Mouse (Mus musculus): ENCODE results near the gene Gm28230.

The Gm28230 gene

DNA sequence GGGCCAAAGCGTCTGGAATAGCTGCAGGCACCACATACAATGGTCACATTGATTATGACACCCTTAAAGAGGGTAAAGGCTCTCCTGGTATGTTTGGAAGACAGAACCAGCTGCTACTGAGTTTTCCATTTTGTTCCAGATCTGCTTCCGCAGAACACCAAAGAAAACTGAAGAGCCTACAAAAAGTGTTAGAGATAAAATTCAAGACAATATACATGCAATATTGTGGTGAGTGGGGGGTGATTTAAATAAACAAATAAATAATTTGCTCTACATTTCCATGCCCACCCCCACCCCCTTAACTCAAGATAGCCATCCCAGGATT is 12.9 kb downstream of the Gm28230 start:
- DNase-seq (ENCODE audit: low read depth, low spot score) = no peak

DNA sequence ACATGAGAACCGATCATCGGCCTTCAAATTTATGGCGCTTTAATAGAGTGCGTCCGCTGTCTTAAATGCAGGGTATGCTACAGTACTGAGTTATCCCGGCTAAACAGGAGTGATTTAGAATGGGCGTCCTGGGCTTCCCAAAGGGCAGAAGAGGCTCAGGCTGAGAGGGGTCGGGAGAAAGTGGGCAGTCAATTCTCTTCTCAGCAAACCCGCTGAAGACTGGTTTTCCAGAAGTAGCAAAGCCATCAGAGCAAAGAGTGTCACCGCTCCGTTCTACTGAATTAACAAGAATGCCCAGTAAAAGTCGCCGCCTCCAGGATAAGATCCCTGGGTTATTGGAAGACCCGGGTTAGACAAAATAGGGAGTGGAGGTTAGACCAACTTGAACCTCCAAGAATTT is 13.3 kb downstream of the Gm28230 start:
- DNase-seq (ENCODE audit: low read depth, low spot score) = no peak

DNA sequence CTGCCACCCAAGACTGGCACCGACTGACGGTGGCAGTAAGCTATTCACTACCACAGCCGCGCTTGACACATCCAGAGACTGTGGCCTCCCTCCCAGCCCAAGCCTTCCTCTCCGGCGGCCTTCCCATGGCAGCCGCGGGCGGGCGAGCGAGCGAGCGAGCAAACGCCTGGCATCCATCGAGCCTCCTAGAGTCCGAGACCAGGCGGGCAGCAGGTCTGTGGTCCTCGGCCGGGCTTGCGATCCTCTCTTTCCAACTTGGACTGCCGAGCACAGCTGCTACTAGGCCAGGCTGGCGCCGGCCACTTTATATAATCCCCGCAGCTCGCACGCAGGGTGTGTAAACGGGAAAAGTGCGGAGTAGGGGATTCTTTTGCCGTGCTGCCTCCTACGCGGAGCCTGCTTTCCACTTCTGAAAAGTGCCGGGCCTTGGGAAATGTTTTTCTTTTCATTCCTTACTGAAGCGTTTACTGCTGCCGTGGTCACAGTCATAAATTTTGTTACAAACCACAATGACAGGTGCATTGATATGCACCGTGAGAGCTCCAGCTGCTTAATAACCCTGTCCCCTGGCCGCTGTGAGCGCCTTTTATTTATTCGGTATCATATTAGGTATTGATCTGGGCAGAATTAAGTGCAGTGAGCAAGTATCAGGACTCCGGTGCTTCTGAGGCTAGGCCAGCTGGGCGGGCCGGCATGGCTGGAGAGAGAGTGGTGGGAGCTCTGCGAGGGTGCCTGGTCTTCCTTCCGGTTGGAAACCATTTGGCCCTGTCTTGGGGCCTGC is 14.0 kb downstream of the Gm28230 start:
- DNase-seq (ENCODE audit: low read depth, low spot score) = no peak

DNA sequence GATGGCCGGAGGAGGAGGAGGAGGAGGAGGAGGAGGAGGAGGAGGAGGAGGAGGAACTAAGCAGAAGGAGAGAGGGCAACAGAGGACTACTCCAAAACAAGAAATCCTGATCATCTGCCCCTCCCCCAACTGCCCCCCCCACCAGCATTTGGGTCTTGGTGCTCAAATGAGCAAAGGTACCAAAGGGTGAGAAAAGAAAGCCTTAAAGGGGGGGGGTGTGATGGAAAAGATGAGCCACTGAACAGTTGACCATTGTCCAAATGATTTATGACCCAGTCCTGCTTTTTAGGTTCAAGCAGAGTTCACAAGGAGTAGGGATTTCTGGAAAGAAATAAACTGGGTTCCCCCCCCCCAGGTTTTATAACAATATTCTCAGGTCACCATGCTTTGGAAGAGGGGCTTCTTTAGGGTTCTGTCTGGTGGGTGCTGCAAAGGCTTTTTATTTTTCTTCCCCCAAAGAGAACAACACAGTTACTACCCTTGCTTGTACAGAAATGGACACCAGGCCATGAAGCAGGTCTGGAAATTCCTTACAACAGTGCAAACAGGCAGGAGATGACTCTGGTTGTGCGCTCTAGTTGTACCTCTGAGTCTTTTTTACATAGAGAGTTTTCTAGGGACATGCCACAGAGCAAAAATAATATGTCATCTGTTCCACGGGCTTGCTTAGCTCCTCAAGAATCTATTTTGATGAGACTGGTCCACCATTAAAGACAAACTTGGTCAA is 14.9 kb downstream of the Gm28230 start:
- DNase-seq (ENCODE audit: low read depth, low spot score) = no peak

DNA sequence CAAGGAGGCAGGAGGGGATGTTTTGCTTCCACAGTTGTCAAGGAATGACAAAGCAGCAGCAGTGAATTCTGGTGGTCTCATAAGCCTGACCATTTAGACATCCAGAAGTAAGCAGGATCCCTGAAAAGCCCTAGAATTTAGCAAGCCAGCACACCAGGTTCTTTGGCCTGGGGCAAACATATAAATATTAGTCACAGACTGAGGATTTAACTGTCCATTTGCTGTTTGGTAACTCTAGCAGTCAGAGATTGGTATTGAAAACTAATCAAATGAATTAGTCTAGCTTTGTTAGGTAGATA is 15.4 kb downstream of the Gm28230 start:
- no peak for DNase-seq (ENCODE audit: low read depth, low spot score)

DNA sequence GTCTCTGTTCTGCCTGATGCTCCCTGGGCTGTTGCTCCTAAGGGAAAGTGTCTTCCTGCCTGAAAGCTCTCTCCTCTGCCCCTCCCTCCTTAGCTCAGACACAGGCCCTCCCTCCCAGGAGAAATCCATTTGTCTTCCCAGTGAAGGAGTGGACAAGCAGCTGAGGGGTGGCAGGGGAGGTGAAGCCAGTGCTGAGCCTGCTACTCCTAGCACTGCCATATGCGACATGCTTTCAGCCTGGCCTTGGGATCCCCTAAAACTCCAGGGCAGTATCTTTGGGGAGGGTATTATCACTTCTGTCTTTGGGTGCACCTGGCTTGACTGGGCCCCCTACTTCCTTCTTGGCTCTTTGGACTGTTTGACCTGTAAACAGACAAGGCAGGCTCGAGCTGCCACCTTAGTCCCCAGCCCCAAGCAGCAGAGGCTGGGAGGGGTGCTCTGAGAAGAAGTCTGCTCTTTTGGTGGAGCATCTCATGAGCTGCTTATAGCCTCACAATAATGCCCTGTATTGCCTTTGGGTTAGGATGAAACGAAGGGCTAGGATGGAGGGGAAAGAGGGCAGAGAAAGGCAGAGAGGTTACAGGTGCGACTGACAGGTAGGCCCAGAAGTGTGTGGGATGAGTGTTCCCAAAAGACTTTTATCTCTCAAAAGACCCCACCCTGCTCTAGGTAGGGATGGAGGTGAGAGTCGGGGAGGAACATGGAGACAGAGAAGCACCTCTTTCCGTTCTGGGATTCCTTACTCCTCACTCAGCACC is 19.2 kb downstream of the Gm28230 start:
- DNase-seq (ENCODE audit: low read depth, low spot score) = no peak

DNA sequence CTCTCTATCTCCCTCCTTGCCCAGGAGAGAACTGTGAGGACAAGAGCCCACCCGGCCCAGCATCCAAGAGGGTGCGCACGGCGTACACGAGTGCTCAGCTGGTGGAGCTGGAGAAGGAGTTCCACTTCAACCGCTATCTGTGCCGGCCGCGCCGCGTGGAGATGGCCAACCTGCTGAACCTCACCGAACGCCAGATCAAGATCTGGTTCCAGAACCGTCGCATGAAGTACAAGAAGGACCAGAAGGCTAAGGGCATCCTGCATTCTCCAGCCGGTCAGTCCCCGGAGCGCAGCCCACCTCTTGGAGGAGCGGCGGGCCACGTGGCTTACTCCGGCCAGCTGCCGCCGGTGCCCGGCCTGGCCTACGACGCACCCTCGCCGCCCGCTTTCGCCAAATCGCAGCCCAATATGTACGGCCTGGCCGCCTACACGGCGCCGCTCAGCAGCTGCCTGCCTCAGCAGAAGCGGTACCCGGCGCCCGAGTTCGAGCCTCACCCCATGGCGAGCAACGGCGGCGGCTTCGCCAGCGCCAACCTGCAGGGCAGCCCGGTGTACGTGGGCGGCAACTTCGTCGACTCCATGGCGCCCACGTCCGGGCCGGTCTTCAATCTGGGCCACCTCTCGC is 19.9 kb downstream of the Gm28230 start:
- no peak for DNase-seq (ENCODE audit: low read depth, low spot score)

DNA sequence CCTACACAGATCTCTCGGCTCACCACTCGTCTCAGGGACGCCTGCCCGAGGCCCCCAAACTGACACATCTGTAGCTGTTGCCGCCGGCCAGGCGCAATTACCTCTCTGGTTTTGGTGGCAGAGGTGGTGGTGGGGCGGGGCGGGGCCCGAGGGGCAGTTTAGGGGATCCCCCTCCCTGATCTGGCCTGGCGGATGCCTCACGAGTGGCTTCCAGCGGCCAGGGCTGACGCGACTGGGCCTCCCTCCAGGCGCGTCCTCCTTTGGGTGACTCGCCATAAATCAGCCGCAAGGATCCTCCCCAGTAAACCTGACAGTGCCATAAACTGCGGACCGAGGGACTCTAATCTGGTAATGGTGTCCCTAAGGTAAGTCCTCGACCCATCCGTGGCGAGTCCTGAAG is 20.5 kb downstream of the Gm28230 start:
- DNase-seq (ENCODE audit: low read depth, low spot score) = no peak

DNA sequence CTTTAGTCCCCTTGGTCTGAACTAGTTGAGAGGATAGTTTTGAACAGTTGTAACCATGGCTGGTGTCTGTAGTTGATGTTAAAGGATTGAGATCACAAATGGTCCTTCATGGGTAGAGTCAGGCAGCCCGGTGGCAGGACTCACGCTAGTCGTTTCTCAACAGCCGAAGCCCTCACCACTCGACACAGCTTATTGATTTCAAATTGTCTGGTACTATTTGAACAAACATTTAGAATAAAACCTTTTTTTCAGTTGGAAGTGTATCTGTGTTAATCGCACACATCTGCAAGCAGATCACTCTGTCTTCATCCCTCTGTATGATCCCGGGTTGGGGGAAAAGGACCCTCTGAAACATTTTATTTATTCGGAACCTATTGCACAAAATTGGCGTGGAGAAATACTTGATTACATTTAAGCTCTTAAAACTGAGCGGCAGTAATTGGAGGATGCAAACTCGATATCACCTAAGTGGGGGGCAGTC is 21.2 kb downstream of the Gm28230 start:
- DNase-seq (ENCODE audit: low read depth, low spot score) = no peak

DNA sequence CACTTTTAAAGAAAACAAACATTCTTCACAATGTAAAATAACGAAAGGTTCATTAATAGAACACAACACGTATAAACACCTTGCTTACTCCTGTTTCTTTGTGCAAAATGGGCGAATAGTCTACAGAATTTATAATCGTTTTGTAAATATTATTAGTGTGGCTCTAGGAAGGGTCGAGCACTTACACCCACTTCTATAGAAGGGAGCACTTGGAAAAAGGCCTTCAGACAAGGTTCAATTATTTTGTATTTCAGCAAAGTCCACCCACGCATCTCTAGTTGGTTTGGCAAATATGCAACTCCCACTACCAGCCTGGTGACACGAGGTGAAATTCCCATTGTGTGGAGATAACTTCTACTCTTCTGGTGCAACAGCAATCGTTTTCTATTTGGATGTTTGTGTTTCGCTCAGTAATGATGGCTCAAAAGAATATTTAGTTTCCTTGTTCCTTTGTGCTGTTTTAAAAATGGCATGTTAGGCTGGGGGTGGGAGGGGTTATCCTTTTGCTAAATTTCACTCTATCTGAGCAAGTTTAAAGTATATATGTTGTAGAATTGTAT is 22.0 kb downstream of the Gm28230 start:
- DNase-seq (ENCODE audit: low read depth, low spot score) = no peak

DNA sequence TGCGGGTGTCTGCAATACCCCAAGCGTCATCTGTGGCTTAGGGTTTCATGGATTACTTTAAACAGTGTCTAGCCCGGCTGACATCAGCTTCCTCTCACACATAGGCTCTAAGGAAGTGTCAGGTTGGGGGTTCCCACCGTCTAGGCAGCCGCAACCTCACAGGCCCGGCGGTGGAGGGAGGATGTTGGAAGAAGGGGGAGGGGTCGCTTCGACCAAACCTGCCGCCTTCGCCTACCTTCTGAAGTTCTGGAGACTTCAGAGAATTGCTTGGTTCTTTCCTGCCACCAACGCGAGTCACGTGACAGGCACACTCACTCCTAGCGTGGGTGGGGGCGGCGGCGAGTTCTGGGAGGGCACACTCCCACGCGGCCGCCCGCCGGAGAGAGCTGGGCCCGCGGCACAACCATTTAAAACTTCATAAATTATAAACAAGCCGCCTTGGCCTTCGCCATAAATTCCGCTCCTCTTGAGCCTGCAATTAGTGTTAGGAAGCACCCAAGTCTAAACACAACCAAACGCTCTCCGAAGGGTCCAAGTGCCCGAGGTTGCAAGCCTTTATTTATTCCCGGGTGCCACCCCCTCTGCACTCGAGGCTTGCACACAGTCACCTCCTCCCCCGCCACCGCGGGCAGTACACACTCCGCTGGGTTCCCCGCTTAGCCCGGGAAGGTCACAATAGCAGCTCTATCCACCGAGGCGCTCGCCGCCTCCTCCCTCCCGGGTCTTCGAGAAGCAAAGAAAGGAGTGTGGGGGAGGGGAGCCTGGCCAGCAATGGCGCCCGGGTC is 23.0 kb downstream of the Gm28230 start:
- peak; percentile 30 for DNase-seq (ENCODE audit: low read depth, low spot score)

DNA sequence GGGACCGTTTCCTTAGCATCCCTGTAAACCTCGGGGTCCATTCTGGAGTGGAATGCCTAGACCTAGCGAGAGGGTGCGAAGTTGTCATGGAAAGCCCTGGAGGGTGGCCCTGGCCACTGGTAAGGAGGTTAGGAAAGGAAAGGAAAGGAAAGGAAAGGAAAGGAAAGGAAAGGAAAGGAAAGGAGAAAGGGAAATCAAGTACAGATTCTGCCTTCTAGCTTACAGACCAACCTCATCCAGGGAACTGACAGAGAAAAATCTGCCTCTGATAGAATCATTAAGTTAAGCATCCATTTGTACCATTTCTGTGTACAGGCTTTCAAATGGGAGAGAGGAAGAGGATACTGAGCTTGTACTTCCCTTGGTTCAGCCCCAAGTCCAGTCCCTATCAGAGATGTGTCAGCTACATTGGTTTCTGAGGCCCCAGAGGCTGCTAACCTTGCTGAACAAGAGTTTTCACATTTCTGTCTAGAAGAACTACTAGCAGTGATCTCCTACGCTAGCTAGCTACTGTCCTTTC is 24.3 kb downstream of the Gm28230 start:
- DNase-seq (ENCODE audit: low read depth, low spot score) = no peak

DNA sequence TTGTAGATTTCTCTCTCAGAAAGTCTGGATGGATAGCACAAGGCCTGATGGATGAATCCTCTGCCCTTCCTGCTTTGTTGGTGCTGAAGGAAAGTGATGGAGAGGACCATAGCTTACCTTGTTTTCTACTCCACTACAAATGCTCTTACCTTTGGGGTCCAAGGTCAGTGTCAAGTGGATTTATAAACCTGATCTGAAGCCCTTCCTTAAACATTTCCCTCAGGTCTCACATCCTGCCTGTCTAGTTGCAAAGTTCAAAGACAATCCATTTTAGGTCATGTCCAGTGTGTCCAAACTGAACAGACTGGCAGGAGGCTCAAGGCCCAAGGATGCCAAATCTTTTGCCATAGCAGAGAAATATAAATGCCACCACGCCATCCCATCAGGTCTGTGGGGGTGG is 25.3 kb downstream of the Gm28230 start:
- no peak for DNase-seq (ENCODE audit: low read depth, low spot score)

DNA sequence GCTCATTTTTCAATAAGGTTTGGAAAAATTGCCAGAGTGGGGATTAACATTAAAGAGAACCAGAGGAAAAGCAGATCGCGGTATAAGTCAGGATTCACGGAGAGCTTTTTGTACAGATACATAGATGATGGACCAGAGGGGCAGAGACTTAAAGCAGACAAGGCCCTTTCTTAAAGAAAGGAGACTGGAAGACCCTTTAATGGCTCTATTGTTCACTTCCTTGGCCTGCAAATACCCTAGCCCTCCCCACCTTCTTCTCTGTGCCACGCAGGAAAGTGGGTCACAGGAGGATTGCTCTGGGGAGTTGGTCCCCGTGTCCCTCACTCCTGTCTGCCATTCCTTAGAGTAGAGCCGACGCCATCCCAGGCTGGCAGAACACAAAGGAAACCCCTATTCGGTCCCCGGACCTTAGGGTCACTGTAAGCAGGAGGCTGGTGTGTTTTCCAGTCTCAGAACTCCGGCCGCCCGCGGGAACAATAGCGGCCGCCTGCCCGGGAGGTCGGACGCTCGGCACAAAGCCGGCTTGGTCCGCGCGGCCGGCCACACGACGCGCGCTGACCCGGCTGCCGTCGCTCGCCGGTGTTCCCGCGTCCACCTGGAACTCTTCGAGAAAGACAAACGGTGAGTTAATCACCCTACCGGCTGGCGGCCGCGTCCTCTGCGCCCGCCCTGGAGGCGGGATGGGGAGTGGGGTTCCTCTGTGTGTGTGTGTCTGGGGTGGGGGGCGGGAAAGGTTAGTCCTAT is 26.1 kb downstream of the Gm28230 start:
- no peak for DNase-seq (ENCODE audit: low read depth, low spot score)

DNA sequence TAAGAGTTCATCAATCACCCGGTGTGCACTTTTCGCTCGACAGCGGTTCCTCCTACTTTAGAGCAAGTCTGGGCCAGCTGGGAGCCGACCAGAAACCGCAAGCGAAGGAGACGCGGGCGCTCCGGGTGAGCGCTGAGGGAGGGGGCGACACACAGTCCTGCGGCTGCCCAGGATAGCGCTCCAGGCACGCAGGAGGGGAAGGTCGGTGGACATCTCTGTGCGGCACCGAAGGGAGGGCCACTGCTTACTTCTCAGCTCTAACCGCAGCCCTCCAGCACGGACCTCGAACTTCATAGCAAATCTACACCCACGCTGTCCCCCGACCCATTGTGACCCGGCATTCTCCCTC is 26.6 kb downstream of the Gm28230 start:
- DNase-seq (ENCODE audit: low read depth, low spot score) = no peak

DNA sequence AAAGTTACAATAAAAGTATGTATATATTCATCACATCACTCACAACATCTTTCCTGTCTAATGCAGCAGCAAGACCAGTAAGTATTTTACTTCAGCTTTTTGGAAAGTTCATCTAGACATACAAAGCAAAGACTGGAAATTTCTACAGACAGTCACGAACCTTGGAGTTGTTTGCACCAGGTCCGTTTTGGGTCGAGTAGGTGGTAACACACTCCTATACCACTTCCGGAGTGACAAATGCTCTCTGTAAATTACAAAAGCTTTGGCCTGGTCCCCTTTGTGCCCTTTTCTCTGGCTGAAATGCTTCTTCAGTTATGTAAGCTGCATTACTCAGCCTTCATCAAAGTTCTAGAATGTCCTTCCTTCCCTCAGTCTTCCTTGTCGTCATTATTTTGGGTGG is 27.2 kb downstream of the Gm28230 start:
- no peak for DNase-seq (ENCODE audit: low read depth, low spot score)

DNA sequence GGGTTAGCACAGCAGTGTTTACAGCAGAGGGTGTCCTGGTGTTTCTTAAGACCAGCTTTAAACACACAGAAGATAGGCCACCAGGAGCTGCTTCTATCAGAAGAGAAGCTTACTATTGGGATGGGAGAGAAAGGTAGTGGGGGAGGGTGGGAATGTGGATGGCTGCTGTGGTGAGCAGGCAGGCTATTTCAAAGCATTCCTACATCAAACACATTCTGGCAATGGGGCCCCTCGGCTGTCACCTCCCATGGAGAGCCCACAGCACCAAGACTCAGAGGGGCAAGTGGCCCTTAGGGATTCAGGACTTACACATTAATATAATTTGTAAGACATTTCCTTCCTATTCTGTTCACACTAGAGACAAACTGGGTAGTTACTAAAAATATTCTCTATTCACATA is 33.6 kb downstream of the Gm28230 start:
- no peak for DNase-seq (ENCODE audit: low read depth, low spot score)

DNA sequence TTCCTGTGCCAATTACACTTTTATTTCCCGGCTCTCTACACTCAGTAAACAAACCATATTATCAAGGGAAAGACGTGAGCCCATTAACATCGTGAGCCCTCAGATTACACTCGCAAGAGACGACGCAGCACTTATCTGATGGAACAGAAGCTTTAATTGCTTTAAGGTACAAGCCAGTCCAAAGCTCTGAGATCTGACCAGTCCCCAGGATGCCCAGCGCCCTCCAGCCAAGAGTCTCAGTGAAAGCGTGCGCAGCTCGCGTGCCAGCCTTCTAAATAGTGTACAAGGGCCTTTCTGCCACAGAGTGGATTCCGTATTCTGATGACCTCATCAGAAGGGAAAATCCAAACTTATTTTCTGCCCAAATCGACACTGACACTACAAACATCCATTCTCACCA is 35.4 kb downstream of the Gm28230 start:
- no peak for DNase-seq (ENCODE audit: low read depth, low spot score)

DNA sequence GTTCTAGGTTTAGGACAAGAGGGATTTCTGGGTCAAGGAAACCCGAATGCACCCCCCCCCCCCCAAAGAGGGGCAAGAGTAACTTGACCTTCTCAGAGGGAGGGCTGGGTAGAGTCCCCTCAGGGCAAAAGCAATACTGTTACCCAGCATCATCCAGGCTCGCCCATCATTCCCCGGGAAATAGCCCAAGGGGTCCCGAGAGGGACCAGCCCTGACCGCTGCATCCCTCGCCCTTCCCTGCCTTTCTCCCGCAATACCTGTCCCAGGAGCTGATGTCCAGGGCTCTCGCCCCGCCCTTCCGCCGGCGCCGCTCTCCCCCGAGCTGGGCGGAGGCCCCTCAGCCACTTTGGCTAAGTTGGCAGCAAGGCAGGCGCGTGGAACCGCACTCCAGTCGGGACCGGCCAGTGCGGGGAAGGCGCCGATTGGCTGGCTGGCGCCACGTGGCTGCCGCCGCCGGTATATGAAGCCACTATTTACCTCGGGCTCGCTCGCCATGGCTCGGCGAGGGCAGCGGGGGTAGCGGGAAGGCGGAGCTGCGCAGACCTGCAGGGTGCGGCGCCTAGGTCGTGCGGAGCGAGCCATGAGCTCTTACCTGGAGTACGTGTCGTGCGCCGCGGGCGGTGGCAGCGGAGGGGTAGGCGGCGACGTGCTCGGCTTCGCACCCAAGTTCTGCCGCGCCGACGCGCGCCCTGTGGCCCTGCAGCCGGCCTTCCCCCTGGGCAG is 36.2 kb downstream of the Gm28230 start, which contains the start of gene Hoxd1:
Gene Hoxd1, plus strand, starts transcription at position 459 of the 723 bp plus-strand sequence.
- peak; percentile 27 for DNase-seq (ENCODE audit: low read depth, low spot score)

All from brain, adult 2 months (tissue).